ENCODE assay signal across 10 mouse cellular contexts in the genomic region with DNA sequence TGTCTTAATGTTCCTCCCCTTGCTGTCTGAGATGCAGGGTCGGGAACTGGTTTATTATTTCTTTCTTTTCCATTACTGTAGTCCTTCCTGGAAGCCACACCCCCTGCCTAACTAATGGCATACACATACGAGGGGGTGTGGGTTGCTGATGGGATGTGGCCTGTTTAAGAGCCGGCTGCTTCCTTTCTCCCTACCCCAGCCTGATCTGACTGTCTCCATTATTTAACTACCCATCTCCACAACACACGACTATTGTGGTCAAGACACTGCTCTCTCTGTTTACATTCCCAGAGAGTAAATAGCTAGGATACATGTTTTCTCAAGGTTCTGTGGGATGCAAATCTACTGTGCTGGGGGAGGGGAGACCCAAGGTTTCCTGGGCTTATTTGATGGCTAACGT. TPM values are rescaled to one million over a fixed set of nuclear protein-coding genes. Genes with fewer than 3 reads are reported as not detected.
DNase-seq lines count a peak whose midpoint lies in the region; ATAC-seq and TF ChIP-seq lines count a peak whose summit lies in the region.
"Had no signal": no experiment of that assay in that cellular context is flagged by ENCODE, and none has a peak within 500 bp of the region (broad histone marks: within the 10 kb centered on the region; RNA-seq: fewer than 3 reads in every experiment).

No protein-coding gene starts in this region.

- intact Hi-C loops in heart, postnatal 25 days (cut with DNase I), result no loop called here

- H3K9ac ChIP-seq in lung, embryonic 14.5 days, result no peak overlapping the region
- no peak overlapping the region for H3K9ac ChIP-seq in embryonic facial prominence, embryonic 11.5 days (replicated peaks; ENCODE audit: low read length)
- H3K9ac ChIP-seq in neural tube, embryonic 15.5 days (replicated peaks), result no peak overlapping the region
- H3K9ac ChIP-seq: liver, embryonic 13.5 days; midbrain, embryonic 15.5 days had no signal

- no peak for TF ChIP-seq CTCF in lung, embryonic 14.5 days (IDR thresholded peaks at IDR 0.05; ENCODE audit: low read depth)

- ATAC-seq in lung, embryonic 14.5 days (ENCODE audit: insufficient read depth), result 0 out of 2 replicates have a peak, but pooled peaks have one; percentile 41
- ATAC-seq in embryonic facial prominence, embryonic 11.5 days (replicated peaks; ENCODE audit: insufficient number of reproducible peaks, low FRiP score, low TSS enrichment, low read depth), result no peak
- 0 out of 2 replicates have a peak, but pooled peaks have one; percentile 41 for ATAC-seq in neural tube, embryonic 15.5 days (ENCODE audit: low FRiP score)
- ATAC-seq: midbrain, embryonic 15.5 days had no signal

- no peaks in the 10 kb centered on the region for H3K9me3 ChIP-seq in lung, embryonic 14.5 days (ENCODE audit: low read depth, low read length)
- H3K9me3 ChIP-seq in embryonic facial prominence, embryonic 11.5 days (replicated peaks; ENCODE audit: control insufficient read depth, low read length), result no peaks in the 10 kb centered on the region
- H3K9me3 ChIP-seq in neural tube, embryonic 15.5 days (replicated peaks), result no peaks in the 10 kb centered on the region
- H3K9me3 ChIP-seq: liver, embryonic 13.5 days; midbrain, embryonic 15.5 days had no signal

- peak; percentile 96 for DNase-seq in heart, adult 11 months
- DNase-seq in heart, postnatal 25 days (ENCODE audit: low spot score), result no peak
- DNase-seq in lung, embryonic 14.5 days, result peak; percentile 58
- no peak for DNase-seq in lung, postnatal 25 days (ENCODE audit: low spot score)
- peak; percentile 41 for DNase-seq in embryonic facial prominence, embryonic 11.5 days (ENCODE audit: low spot score)
- no peak for DNase-seq in urinary bladder, postnatal 10 days (ENCODE audit: low spot score)
- no peak for DNase-seq in urinary bladder, postnatal 4 days (ENCODE audit: low spot score in 2 of 2)
- DNase-seq: liver, embryonic 13.5 days had no signal

- H3K27ac ChIP-seq in lung, embryonic 14.5 days (ENCODE audit: low read depth), result peak overlapping the region; percentile 22; the same call in 1 of the 2 replicates
- no peak overlapping the region for H3K27ac ChIP-seq in embryonic facial prominence, embryonic 11.5 days (replicated peaks; ENCODE audit: low read depth, low read length)
- H3K27ac ChIP-seq in neural tube, embryonic 15.5 days (replicated peaks), result no peak overlapping the region
- H3K27ac ChIP-seq: liver, embryonic 13.5 days; midbrain, embryonic 15.5 days had no signal

- H3K4me1 ChIP-seq in lung, embryonic 14.5 days (ENCODE audit: insufficient read depth), result peaks cover 13% of the 10 kb centered on the region
- H3K4me1 ChIP-seq in embryonic facial prominence, embryonic 11.5 days (ENCODE audit: control insufficient read depth, insufficient read depth, low read length), result no peaks in the 10 kb centered on the region
- H3K4me1 ChIP-seq in neural tube, embryonic 15.5 days, result no peaks in the 10 kb centered on the region
- H3K4me1 ChIP-seq: midbrain, embryonic 15.5 days had no signal

- peaks cover 4% of the 10 kb centered on the region; the same call in 1 of the 2 replicates for H3K36me3 ChIP-seq in lung, embryonic 14.5 days (ENCODE audit: insufficient read depth)
- no peaks in the 10 kb centered on the region for H3K36me3 ChIP-seq in embryonic facial prominence, embryonic 11.5 days (replicated peaks; ENCODE audit: control insufficient read depth, insufficient read depth, low read depth, low read length)
- H3K36me3 ChIP-seq in neural tube, embryonic 15.5 days, result no peaks in the 10 kb centered on the region
- H3K36me3 ChIP-seq: liver, embryonic 13.5 days; midbrain, embryonic 15.5 days had no signal

- H3K4me2 ChIP-seq in lung, embryonic 14.5 days, result no peak overlapping the region
- no peak overlapping the region for H3K4me2 ChIP-seq in embryonic facial prominence, embryonic 11.5 days (ENCODE audit: low read depth, low read length)
- no peak overlapping the region for H3K4me2 ChIP-seq in neural tube, embryonic 15.5 days
- H3K4me2 ChIP-seq: liver, embryonic 13.5 days; midbrain, embryonic 15.5 days had no signal

- no peaks in the 10 kb centered on the region for H3K27me3 ChIP-seq in lung, embryonic 14.5 days (ENCODE audit: insufficient read depth, low read length)
- H3K27me3 ChIP-seq in embryonic facial prominence, embryonic 11.5 days (ENCODE audit: control insufficient read depth, insufficient read depth, low read length), result no peaks in the 10 kb centered on the region
- no peaks in the 10 kb centered on the region for H3K27me3 ChIP-seq in neural tube, embryonic 15.5 days (replicated peaks)
- H3K27me3 ChIP-seq: liver, embryonic 13.5 days; midbrain, embryonic 15.5 days had no signal

- 12% methylated on average over 5 of the region's 5 CpGs for WGBS in lung, embryonic 14.5 days
- WGBS in embryonic facial prominence, embryonic 11.5 days, result 16% methylated on average over 5 of the region's 5 CpGs
- WGBS in neural tube, embryonic 15.5 days, result 34% methylated on average over 5 of the region's 5 CpGs

- no peak overlapping the region for H3K4me3 ChIP-seq in lung, embryonic 14.5 days (ENCODE audit: low read depth, low read length)
- H3K4me3 ChIP-seq in embryonic facial prominence, embryonic 11.5 days (ENCODE audit: low read depth, low read length), result no peak overlapping the region
- no peak overlapping the region for H3K4me3 ChIP-seq in neural tube, embryonic 15.5 days (replicated peaks)
- H3K4me3 ChIP-seq: liver, embryonic 13.5 days; midbrain, embryonic 15.5 days had no signal

RNA-seq across cellular contexts. Expression of gene Wipf1, which starts 7.8 kb away (rescaled TPM):
- 10 to 100 TPM; 14.0 to 16.7 TPM for total RNA-seq in heart, postnatal 25 days (2021)
- 14.8 and 15.8 TPM in 2 replicates for polyA plus RNA-seq in lung, embryonic 14.5 days (2014; fragmentation: Nextera tagmentation; extraction: Ambion mirVana)
- 15.9 and 17.5 TPM in 2 replicates for polyA plus RNA-seq in embryonic facial prominence, embryonic 11.5 days (2014; fragmentation: Nextera tagmentation; extraction: Ambion mirVana)
- 2.4 and 4.8 TPM in 2 replicates for polyA plus RNA-seq in neural tube, embryonic 15.5 days (2015; fragmentation: Nextera tagmentation; extraction: Ambion mirVana)

RNA-seq across cellular contexts. Expression of gene Chrna1, which starts 58.4 kb away (rescaled TPM):
- under 1 TPM in 1 of 2 experiments, not detected in 1; 0.06 TPM for total RNA-seq in heart, postnatal 25 days (2021)
- polyA plus RNA-seq in lung, embryonic 14.5 days (2014; fragmentation: Nextera tagmentation; extraction: Ambion mirVana), result 0.05 and 0.26 TPM in 2 replicates
- 0.88 and 1.2 TPM in 2 replicates for polyA plus RNA-seq in embryonic facial prominence, embryonic 11.5 days (2014; fragmentation: Nextera tagmentation; extraction: Ambion mirVana)
- polyA plus RNA-seq in neural tube, embryonic 15.5 days (2015; fragmentation: Nextera tagmentation; extraction: Ambion mirVana), result 0.73 and 0.78 TPM in 2 replicates

Comparison
In these comparisons a context has a peak if more than half of its experiments do, and no peak if none do; other contexts are left out.
1. DNase-seq: peak in heart, adult 11 months (single experiment), lung, embryonic 14.5 days (single experiment) and embryonic facial prominence, embryonic 11.5 days (single experiment); none in heart, postnatal 25 days (single experiment), lung, postnatal 25 days (single experiment), urinary bladder, postnatal 10 days (single experiment) and urinary bladder, postnatal 4 days (0 of 2).